Mouse (Mus musculus): ENCODE data around the gene Ccdc174.
A peak's percentile ranks its signal among the peaks of the same experiment; 100 is the strongest.
"Not testable (repeated sequence)": the region's sequence is repeated elsewhere in the genome, so short reads cannot be mapped to it uniquely, and the experiment has no call there.

Ccdc174 gene

DNA sequence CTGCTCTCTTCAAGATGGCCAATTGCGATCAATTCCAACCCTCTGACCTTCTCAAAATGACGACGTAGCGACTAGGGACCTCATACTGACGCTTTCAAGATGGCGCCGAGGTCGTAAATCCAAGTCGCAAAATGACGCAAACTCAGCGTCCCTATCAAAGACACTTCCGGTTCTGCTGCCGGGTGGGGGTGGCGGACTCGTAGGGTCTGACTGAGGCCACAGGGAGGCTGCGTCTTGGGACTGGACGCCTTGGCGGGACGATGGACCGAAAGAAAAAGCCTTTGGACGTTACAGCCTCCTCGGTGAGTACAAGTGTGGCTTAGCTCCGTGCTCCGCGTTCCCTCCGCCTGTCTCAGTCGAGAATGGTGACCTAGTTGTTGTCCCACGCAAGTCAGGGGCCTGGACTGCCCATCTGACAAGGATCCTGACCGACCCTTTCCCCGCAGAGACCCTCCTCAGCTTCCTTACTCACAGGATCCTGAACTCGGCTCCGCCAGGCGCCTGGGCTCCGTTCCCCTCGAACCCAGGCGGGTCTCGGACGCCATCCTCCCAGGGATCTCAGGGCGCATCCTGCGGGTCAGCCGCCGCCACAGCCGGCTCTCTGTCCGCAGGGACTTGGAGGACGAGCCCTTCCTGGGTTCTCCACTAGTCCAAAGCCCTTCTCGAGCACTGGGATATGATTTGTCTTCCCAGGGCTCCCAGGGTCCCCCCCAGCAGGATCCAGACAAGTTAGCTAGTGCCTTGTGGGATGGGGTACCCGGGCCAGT is at the start of gene Ccdc174:
Gene Ccdc174 (plus strand): TSS at position 169 of the 767 bp plus-strand sequence.
- peak; percentile 99 for DNase-seq (ENCODE audit: low spot score)

DNA sequence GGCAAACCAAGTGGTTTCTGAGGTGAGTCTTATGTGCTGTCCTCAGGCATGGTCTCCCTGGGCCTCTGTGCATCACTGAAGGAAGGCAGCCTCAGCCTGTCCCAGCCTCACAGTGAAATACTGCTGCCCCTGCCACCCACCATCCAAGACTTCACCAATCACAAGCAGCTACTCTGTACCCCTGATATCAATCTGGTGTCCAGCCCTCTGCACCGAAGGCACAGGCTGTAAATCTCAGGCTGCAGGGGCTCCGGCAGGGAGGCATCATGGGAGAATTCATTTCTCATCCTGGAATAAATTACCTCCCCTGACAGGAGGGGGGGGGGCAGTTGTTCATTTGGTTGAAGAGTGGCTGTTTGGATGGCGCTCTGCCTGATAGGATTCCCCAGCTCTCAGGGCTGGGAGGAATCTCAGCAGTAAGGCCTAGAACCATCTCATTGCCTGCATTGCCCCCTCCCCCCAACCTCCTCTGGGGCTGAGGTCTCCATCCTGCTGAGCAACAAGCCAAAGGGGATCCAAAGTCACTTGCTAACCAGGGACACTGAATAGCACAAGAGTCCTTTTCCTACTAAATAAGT is 44.9 kb upstream of the Ccdc174 start:
- no peak for DNase-seq (ENCODE audit: low spot score)

DNA sequence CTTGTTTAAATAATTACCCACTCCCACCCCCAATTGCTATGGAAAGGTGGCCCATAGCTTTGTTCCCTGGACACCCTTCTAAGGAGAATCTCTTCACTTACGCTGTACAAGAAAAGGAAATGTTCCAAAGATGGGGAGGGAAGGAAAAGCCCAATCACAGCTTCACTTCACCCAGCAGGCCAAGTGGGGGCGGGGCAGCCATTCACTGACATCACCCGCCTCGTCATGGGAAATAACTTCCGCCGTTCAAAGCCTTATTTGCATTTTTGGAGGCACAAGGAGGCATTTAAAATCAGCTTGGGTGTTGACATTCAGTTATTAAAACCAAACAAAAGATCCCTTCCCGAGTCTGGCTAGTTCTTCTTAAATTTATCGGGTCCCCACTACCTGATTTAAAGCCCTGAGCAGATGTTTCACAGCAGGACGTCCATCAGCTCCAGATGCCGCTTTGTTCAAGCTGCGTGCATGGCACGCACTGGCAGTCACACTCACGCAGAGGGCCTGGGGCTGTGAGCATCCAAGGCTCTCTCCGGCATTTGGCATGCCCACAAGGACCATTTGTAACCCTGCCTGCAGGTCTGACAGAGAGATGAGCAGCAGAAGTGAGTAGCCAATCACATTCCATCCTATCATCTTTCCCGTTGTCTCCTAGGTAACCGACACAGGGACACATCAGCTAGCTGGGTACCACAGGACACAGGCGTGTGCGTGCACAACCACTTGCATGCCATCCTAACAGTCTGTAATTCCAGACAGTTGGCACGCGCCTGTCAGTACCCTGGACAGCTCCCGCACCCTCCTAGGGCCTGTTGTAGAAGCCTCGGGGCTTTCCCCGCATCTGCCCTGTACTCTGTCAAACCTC is 38.6 kb upstream of the Ccdc174 start:
- peak; percentile 79 for DNase-seq (ENCODE audit: low spot score)

DNA sequence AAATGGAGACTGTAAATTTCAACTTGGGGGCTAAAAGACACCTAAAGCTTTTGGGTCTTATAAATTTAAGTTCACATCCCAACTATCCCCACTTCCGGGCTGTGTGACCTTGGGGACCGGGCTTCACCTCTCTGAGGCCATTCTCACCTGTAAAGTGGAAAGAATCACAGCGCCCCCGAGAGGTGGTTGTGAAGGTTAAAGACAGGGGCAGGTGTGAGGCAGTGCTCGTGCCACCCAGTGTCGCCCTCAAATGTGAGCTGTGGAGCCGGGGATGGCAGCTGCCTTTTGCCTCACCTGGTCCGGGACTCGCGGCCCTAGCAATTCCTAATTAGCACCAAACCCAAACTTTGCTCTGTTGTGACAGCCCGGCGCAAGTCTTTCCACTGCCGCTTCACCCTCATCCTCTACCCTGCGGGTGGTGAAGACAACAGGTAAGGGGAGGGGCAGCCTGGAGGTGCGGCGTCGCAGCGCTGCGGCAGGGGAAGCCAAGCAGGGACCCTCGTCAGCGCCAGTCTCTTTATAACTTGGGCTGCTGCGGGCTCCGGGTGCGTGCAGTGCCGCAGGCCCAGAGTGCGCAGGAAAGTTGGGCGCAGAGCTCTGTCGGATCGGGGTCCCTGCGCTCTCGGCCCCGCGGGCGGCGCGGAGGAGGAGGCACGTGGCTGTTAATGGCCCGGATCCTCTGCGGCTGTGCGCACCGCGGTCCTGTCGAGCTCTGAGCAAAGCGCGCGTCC is 34.8 kb upstream of the Ccdc174 start:
- no peak for DNase-seq (ENCODE audit: low spot score)

GRCm38 (mm10) chr6:91843628-91844153 is 34.2 kb upstream of the Ccdc174 start:
- no peak for DNase-seq (ENCODE audit: low spot score)

- peak; percentile 55 for DNase-seq (ENCODE audit: low spot score)
These were observed 25.3 kb upstream of the Ccdc174 start for GRCm38 (mm10) chr6:91852550-91852949.

- DNase-seq (ENCODE audit: low spot score), result no peak
These were observed 19.5 kb upstream of the Ccdc174 start for GRCm38 (mm10) chr6:91858339-91858738.

DNA sequence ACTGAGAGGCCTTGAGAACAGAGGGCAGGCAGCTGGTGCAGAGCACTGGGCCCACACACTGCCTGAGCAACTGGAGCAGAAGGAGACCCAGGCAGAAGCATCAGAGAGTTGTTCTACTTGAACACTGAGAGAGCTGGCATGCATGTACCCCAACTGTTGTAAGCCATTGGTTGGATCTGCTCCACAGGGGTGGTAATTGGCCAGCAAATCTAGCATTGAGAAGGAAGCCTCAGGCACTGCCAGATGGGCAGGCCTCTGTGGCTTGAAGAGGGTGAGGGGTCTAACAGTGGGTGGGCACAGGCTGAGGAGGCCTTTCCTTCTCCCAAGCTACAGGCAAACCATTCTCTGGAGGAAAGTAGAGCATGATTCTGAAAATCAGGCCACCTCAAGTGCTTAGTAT is 15.0 kb upstream of the Ccdc174 start:
- no peak for DNase-seq (ENCODE audit: low spot score)

DNA sequence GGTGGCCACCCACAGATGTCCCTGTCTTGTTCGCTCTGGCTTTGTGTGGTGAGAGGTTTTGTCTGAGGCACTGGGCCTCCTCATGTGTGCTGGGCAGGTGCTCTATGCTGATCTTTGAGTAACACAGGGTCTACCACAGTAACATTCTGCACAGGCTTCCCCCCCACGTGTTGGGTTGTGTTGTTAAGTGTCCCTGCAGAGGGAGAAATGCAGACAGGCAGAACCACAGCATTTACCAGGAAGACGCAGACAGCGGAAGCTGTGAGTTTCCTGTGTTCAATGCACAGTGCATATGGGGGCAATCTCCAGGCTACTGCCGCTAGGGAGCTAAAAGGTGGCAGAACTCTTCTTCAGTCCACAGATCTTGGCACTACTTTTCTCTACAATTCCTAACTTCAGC is 13.3 kb upstream of the Ccdc174 start:
- DNase-seq (ENCODE audit: low spot score), result no peak

GRCm38 (mm10) chr6:91865601-91866000 is 12.3 kb upstream of the Ccdc174 start:
- DNase-seq (ENCODE audit: low spot score), result no peak

DNA sequence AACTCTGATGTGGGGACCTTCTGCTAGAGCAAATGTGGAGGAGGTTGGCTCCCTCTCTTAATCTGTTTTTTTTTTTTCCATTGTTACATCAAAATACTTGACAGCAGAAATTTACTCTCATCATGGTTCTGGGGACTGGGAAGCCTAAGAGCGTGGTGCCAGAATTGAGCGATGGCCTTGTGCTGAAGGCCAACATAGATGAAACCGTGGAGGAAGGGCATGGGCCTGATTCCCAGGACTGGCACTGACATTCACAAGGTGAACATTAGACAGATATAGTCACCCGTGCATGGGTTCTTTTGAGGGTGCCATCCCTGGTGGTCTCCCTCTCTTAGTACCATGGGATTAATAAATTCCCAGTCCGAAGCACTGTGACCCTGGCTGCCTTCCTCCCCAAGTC is 9.8 kb upstream of the Ccdc174 start:
- no peak for DNase-seq (ENCODE audit: low spot score)

- DNase-seq (ENCODE audit: low spot score), result no peak
These were observed 5.1 kb upstream of the Ccdc174 start for GRCm38 (mm10) chr6:91872781-91873180.

DNA sequence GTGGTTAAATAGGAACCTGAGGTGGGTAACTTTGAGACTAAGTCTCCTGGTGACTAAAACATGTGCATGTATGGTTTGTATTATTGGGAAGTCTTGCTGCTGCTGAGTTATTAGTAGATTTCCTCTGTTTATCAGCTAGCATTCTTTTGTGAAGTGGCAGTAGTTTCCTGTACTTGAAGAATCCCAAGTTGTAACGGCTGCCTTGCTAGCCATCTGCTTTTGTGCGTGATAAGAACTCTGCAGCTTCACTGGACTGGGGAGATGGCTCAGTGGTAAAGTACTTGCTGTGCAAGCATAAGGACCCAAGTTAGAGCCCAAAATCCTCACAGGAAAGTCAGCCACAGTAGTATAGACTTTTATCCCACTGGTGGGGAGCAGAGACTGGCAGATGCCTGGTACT is 6.0 kb downstream of the Ccdc174 start:
- no peak for DNase-seq (ENCODE audit: low spot score)

GRCm38 (mm10) chr6:91889255-91889906 is 11.5 kb downstream of the Ccdc174 start:
- DNase-seq (ENCODE audit: low spot score), result no peak

- DNase-seq (ENCODE audit: low spot score), result no peak
These were observed 12.8 kb downstream of the Ccdc174 start for GRCm38 (mm10) chr6:91890615-91891014.

GRCm38 (mm10) chr6:91891776-91892175 is 13.9 kb downstream of the Ccdc174 start:
- no peak for DNase-seq (ENCODE audit: low spot score)

GRCm38 (mm10) chr6:91896783-91897182 is 18.9 kb downstream of the Ccdc174 start:
- no peak for DNase-seq (ENCODE audit: low spot score)

GRCm38 (mm10) chr6:91901505-91901904 is 23.7 kb downstream of the Ccdc174 start:
- DNase-seq (ENCODE audit: low spot score), result peak; percentile 91

GRCm38 (mm10) chr6:91902509-91902908 is 24.7 kb downstream of the Ccdc174 start, which contains the start of gene 4930590J08Rik:
Gene 4930590J08Rik, plus strand, starts transcription at chr6:91902809.
- DNase-seq (ENCODE audit: low spot score), result not testable (repeated sequence)

GRCm38 (mm10) chr6:91914011-91914410 is 36.2 kb downstream of the Ccdc174 start:
- DNase-seq (ENCODE audit: low spot score), result no peak

GRCm38 (mm10) chr6:91917286-91917685 is 39.4 kb downstream of the Ccdc174 start:
- DNase-seq (ENCODE audit: low spot score), result no peak

Measured in adipocyte (in vitro differentiated cells).